Mouse (Mus musculus) cerebellum, adult 11-12 months (tissue): ENCODE measurements around the gene Polr1c.

ENCODE experiments used
- DNase-seq: peaks from one replicate; pipeline ENCODE4 v3.0.0; 2022

The Polr1c gene

GRCm38 (mm10) chr17:46247512-46248188 is at the start of gene Polr1c, which contains the start of gene Yipf3:
TSS of gene Polr1c (minus strand) at chr17:46248054.
TSS of gene Yipf3 (plus strand) at chr17:46248080.
- DNase-seq = peak; percentile 94

DNA sequence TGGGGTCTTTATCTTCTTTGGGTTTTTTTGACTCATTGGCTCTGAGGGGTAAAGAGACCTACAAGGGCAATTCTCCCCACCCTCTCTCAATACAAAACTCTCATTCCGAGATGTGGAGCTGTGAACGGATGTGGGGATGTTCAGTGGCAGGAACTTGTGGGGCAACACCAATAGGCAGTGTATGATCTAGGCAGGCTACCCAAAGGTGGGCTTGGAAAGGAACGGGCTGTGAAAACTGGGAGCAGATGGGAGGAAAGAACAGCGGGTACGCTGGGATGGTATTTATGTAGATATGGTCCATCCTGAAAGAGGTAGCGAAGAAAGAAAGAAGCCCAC is 49.1 kb upstream of the Polr1c start:
- DNase-seq = no peak

DNA sequence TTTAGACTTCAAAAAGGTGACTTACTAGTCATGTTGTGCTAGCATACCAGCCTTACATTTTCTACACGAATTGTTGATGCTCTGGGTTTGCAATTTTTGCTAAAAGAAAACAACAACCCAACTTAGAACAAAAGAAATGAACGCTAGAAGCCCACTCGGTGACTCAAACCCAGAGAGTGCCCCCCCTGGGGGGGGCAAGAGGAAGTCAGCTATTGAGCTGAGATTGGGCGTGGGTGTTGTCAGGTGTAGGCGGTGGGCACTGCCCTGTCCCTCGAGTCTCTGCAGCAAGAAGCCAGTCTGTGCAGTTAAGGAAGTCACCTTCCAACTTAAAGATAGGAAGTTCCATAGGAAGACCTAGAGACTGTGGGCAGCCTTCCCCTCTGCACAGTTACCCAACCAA is 48.7 kb upstream of the Polr1c start:
- no peak for DNase-seq

DNA sequence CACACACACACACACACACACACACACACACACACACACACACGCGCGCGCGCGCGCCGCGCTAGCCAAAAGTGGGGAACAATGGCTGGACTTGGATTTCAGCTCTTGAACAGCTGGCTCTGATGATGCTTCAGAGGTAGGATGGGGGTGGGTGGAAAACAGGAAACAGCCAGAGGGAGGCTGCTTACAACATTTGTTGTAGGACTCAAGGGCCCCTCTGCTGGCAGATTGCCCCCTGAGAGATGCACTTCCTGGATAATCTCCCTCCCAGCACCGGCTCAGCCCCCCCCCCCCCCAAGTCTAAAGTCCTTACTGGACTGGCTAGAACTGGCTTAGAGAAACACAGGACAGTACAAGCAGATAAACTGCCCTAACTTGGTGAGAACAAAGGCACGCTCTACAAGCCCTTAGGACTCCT is 39.8 kb upstream of the Polr1c start:
- DNase-seq = no peak

- DNase-seq = no peak
Observed at GRCm38 (mm10) chr17:46285407-46285806, 37.6 kb upstream of the Polr1c start.

- DNase-seq = no peak
Observed at GRCm38 (mm10) chr17:46284653-46285052, 36.8 kb upstream of the Polr1c start.

- DNase-seq = no peak
Observed at GRCm38 (mm10) chr17:46283911-46284310, 36.1 kb upstream of the Polr1c start.

DNA sequence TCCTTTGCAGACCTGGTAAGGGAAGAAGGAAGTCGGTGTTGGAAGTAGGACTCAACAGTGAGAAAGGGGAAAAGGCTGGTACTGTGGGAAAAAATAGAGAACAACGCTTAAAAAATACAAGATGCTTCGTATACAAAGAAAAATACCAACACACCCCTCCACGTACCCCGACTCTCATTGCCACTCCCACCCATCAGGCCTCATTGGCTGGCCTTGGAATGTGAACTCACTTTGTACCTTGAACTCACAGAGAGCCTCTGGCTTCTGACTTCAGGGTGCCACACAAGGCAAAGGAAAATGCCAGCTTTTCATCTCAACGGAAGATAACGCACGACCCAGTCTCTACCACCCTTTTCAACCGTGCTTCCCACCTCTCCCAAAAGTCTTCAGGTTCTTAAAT is 35.3 kb upstream of the Polr1c start:
- no peak for DNase-seq

DNA sequence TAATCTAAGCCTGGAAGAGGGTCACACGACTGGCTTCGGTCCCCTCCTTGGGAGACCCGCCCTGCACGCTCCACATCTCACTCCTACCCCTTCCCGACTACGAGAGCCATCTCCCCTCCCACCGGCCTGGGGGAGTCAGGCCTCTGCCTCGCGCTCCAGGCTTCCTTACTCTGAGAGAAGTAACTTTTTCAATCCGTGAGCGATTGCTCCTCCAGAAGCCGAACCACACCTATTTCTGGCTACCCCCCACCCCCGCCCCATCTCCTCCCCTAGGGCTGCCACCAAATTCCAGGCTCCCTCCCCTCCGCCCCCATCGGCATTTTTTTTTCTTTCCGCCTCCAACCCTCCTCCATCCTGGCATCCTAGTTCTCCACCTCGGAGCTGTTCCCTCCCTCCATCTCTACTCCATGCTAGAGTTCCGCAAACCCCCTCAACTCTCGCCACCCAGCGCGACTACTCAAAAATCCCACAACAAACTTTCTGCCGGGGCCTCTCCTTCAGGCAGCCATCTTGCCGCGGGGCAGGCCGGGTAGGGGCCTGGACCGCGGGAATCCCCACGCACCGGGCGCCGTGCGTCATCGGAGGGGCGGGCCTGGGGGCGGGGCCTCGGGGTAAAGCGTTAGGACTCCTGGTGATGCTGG is 34.7 kb upstream of the Polr1c start, which contains the start of gene Tjap1:
Gene Tjap1, minus strand, starts transcription at position 544 of the 641 bp plus-strand sequence.
- peak; percentile 79 for DNase-seq

- no peak for DNase-seq
Observed at GRCm38 (mm10) chr17:46278011-46278765, 30.3 kb upstream of the Polr1c start.

- no peak for DNase-seq
Observed at GRCm38 (mm10) chr17:46277586-46277985, 29.7 kb upstream of the Polr1c start.

- no peak for DNase-seq
Observed at GRCm38 (mm10) chr17:46275506-46275905, 27.7 kb upstream of the Polr1c start.

- no peak for DNase-seq
Observed at GRCm38 (mm10) chr17:46275034-46275433, 27.2 kb upstream of the Polr1c start.

DNA sequence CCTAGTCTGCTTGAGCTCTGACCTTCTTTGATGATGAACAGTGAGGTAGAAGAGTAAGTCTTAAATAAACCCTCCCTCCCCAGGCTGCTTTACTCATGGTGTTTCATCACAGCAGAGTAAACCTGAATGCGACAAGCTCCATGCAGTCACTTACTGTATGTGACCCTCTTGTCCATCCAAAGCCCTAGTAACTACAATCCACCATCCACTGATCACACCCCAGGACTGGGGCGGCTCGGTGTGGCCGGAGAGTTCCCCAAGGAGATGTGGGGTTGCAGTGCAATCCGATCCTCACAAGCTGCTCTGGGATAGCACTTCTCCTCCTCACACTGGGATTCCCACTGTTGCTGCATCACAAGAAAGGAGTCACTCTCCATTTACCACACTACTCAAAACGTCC is 26.6 kb upstream of the Polr1c start:
- no peak for DNase-seq

- DNase-seq = no peak
Observed at GRCm38 (mm10) chr17:46273803-46274236, 26.0 kb upstream of the Polr1c start.

DNA sequence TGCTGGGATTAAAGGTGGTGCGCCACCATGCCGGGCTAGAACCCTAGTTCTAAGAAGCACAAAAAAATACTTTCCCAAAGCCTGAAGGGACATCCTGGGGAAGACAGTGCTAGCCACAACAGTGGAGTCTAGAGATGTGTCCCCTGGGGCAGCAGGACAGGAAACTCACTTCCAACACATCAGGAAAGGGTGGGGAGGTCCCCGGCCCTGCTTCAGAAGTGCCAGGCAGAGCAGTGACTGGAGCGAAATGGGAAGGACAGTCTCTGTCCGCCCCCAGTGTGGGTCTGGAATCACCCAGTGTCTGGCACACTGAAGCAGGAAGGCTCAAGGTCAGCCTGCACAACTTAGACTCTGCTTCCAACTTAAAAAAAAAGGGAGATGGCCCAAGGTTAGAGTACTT is 24.8 kb upstream of the Polr1c start:
- DNase-seq = no peak

DNA sequence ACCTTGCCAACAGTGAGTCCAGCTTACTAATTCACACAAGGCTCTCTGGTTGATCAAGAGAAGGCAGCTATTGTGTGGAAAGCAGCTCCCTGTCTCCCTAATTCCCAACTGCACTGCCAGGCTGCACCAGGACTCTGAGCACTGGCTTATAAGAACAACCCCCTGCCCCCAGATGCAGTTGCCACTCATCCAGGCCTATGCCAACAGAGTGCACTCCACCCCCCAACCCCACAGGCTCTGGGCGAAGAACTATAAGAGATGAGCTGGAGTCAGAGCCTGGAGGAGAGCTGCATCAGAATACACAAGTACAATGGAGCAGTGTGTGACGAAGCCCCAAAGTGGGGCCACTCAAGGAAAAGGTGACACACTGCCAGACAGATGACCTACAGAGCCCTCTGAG is 24.2 kb upstream of the Polr1c start:
- no peak for DNase-seq

DNA sequence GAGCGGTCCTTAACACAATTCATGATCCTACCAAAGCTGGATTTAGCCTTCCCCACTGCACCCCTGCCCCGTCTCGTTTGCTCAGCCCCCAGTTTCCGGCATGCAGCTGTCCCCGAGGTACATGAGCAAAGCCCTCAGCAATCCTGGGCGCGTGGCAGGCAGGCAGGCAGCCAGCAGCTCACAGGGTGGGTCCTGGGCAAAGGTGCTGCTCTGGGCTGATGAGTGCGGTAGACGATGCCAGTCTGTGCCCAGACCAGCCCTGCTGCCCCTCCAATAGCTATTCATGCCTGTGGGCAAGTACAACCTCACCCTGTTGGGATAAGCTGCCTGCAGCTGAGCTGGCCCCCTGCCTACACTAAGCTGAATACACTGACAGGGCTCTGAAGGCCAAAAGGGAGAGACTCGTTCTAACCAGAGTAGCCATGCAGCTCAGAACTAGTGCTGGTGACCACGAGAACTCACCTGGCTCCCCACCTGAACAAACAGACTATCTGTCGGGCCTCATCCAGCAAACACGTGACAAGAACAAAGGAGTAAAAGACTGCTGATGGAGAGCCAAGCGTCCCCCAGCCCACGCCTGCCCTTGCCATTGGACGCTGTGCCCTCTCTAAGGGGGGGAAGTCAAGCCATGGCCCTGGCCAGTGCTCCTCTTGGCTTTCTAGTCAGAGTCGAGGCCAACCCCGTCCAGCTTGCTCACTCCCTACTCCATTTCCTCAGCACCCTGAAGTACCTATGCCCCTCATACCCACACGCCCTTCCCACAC is 22.1 kb upstream of the Polr1c start:
- DNase-seq = no peak

DNA sequence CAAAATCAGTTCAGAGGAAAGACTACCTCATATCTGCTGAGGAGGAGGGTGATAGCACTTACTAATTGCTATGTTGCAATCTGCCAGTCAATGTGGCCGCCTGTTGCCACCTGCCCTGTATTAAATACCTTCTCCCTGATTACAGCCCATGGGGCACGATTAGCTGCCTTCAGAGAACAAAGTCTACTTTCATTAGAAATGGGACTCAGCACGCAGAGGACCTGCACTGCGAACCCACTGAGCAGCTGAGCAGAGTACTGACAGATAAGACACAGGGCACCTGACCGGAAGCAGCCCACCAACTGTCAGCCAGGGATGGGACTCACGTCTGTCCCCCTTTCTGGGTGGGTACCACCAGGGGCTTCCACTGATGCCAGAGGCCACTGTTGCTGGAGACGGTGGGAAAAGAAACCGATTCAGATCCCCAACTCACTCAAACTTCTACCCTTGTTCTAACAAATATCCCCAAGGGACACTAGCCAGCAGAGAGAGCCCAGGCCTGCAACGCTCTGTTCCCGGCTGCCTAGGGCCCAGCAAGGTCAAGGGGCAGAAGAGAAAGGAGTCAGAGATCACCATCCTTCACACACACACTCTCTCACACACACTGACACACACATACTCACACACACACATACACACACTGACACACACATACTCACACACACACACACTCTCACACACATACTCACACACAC is 20.3 kb upstream of the Polr1c start:
- no peak for DNase-seq

DNA sequence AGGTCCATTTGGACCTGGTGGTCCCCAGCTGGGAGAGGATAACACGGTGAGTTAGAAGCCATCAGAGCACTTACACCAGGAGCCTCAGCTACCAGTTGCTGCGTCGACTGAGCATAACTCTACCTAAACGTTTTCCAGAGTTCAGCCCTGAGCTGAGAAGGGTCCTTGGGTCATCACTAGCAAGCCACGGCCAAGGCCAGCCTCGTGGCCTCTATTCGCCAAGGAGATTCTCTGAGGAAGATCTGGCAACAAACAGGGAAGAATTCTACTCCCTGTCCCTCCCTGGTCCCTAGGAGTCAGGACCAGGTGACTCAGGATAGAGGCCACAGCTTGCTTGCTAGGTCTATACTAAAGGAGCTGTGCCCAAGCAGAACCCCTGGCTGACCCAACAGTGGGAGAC is 19.7 kb upstream of the Polr1c start:
- DNase-seq = no peak

GRCm38 (mm10) chr17:46266986-46267385 is 19.1 kb upstream of the Polr1c start:
- DNase-seq = no peak

- peak; percentile 85 for DNase-seq
Observed at GRCm38 (mm10) chr17:46265918-46266618, 18.2 kb upstream of the Polr1c start.
